Mouse (Mus musculus) 416B (cell line): Measurements from ENCODE around the gene Hist1h3c.
"Not testable (repeated sequence)": the region's sequence is repeated elsewhere in the genome, so short reads cannot be mapped to it uniquely, and the experiment has no call there.

Experiments
- DNase-seq: peaks from one replicate; pipeline ENCODE4 v3.0.0; 2011; ENCODE audit warnings: low read depth

The Hist1h3c gene

GRCm38 (mm10) chr13:23705751-23706356, 39.5 kb downstream of the Hist1h3c start:
- no peak for DNase-seq

GRCm38 (mm10) chr13:23702801-23703200, 42.6 kb downstream of the Hist1h3c start:
- DNase-seq, result not testable (repeated sequence)

- DNase-seq, result no peak
These were observed 43.2 kb downstream of the Hist1h3c start for GRCm38 (mm10) chr13:23702220-23702619.

GRCm38 (mm10) chr13:23700786-23701520, 44.4 kb downstream of the Hist1h3c start:
- peak; percentile 92 for DNase-seq

- no peak for DNase-seq
These were observed 45.6 kb downstream of the Hist1h3c start for GRCm38 (mm10) chr13:23699767-23700166.

GRCm38 (mm10) chr13:23698996-23699395, 46.4 kb downstream of the Hist1h3c start:
- DNase-seq, result no peak

- DNase-seq, result peak; percentile 100
These were observed 47.1 kb downstream of the Hist1h3c start, which contains the start of gene Hist1h4c for GRCm38 (mm10) chr13:23698300-23698693. Gene Hist1h4c, minus strand, starts transcription at chr13:23698454.

- DNase-seq, result peak; percentile 92
These were observed 47.7 kb downstream of the Hist1h3c start for GRCm38 (mm10) chr13:23697491-23698299.

GRCm38 (mm10) chr13:23696061-23696474, 49.3 kb downstream of the Hist1h3c start:
- no peak for DNase-seq

- DNase-seq, result no peak
These were observed 49.9 kb downstream of the Hist1h3c start, which contains the start of gene Hist1h1t for GRCm38 (mm10) chr13:23695514-23695913. Gene Hist1h1t, plus strand, starts transcription at chr13:23695814.
